Mouse (Mus musculus) gastrocnemius, postnatal 36 days (tissue): ENCODE data around the gene Prpf4b. TPM values are rescaled to one million over a fixed set of nuclear protein-coding genes. Genes with fewer than 3 reads are reported as not detected.
"Not testable (repeated sequence)": the region's sequence is repeated elsewhere in the genome, so short reads cannot be mapped to it uniquely, and the experiment has no call there.

ENCODE experiments used
- DNase-seq, 2 experiments: peaks; one replicate each; pipeline ENCODE4 v3.0.0; 2022
- intact Hi-C: fragments of 180-260 bp; cut with DNase I; formaldehyde crosslinking; loops from one replicate; pipeline ENCODE4 v1.15.1; 2025
- long read RNA-seq, 2 experiments: library from polyadenylated mRNA; stranded (forward); transcript quantifications; one replicate each; pipeline ENCODE4 v2.0.0; 2021
- total RNA-seq, 2 experiments: library from RNA; stranded (reverse); gene quantifications; 2 replicates each; pipeline ENCODE4 v1.2.3; 2021

The Prpf4b gene
- 10 to 100 TPM; 22.8 to 26.5 TPM for total RNA-seq
- long read RNA-seq, experiment 1, full-length matches to known transcripts, result 1 of 3 reads
- long read RNA-seq, experiment 1, partial matches to known transcripts, result 0 of 3 reads
- long read RNA-seq, experiment 1, other reads (novel, unspliced or antisense), result 2 of 3 reads
- long read RNA-seq, experiment 2, full-length matches to known transcripts, result 3 of 9 reads
- long read RNA-seq, experiment 2, partial matches to known transcripts, result 2 of 9 reads
- long read RNA-seq, experiment 2, other reads (novel, unspliced or antisense), result 4 of 9 reads

DNA sequence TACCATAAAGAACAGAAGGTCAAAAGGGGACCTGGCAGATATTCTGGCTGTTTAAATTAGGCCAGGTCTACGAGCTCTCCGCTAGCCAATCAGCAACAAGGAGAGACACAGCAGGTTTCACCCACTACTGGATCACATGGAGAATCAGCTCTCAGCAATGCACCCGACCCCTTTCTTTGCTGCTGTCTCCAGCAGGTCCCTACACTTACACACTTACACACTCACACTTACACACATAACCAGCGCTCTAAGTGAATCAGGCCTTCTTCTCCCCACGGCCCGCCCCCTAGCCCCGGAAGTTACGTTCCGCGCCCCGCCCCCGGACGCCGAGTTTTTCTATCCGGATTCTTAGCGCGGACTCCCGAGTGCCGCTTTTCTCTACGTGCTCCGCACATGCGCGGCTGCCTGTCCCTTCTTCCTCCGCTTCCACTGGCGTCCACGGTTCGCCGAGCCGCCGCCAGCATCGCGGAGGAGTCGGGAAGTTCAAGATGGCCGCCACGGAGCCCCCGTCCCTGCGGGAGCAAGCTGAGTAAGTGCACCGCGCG is at the start of gene Prpf4b:
Gene Prpf4b, plus strand, starts transcription at position 137 of the 545 bp plus-strand sequence.
- peak; percentile 89 for DNase-seq
- intact Hi-C loops, result no loop called here

DNA sequence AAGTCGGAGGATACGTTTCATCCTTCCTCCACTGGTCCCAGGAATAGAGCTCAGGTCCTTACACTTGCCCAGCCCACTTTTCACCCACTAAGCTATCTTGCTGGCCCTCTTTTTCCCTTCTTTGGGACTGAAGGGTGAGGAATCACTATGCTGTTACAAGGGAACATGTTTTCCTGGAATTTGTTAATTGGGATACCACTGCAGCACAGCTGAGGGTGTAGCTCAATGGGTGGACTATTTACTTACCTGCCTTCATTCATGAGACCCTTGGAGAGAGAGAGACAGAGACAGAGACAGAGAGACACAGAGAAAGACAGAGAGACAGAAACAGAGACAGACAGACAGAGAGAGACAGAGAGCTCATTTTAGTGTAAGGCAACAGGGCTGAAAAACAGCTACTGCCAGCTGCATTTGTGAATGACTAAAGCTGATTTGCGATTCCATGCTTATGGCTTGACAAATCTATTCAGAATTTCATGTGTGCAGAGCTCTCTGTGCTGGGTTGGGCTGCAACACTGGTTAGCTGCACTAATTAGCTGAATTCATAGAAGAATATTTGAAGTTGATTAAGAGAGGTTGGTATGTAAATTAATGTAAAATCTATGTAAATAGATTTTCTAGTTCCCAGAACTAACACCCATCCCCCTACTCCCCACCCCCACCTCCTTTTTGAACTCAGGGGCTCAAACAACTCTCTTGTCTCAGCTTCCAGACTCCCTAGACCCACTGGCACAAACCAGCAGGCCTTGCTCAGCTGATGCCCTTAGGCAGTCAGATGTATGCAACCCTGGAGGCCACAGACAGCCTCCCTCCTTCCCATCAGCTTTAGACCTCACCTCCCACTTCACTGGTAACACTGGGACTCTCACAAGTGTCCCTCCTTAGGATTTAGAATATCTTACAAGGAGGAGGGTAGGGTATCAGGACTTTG is 48.1 kb upstream of the Prpf4b start:
- DNase-seq, result no peak
- intact Hi-C loops, result no loop called here

- no peak for DNase-seq
- intact Hi-C loops, result no loop called here
These were observed 46.9 kb upstream of the Prpf4b start for GRCm38 (mm10) chr13:34827988-34828882.

DNA sequence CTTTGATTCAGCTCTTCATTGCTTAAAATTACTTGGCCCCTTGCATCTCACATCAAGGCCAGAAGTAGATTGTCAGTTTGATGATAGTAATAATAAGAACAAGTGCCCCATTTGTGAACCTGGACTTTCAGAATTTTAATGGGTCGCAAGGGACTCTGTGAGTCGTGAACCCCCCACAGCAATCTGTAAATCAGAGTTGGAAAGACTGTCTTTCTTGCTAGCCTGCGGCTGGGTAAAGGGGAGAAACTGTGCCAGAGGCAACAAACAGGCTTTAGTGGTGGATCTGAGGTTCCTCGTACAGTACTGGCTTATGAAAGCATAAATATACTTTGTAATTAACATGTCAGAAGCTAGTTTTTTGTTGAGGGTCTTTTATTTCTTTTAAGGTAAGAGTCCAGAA is 32.3 kb upstream of the Prpf4b start:
- intact Hi-C loops, result no loop called here
- no peak for DNase-seq

DNA sequence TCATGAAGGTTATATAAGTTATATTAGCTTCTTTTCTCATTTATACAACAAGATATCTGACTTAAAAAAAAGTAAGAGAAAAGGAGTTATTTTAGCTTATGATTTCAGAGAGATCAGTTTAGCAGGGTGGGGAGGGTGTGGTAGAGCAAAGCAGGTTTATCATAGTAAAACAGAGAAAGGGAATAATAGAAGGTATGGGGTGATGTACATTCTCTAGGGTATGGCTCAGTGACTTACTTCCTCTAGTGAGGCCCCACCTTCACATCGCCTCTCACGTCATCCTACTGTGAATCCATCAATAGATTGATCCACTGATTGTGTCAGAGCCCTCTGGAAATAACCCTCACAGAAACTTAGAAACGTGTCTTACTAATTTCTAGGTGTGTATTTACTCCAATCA is 24.3 kb upstream of the Prpf4b start:
- intact Hi-C loops, result no loop called here
- DNase-seq, result no peak

GRCm38 (mm10) chr13:34851191-34851784 is 23.8 kb upstream of the Prpf4b start:
- intact Hi-C loops, result no loop called here
- DNase-seq, result no peak

GRCm38 (mm10) chr13:34857526-34857925 is 17.6 kb upstream of the Prpf4b start:
- intact Hi-C loops, result no loop called here
- DNase-seq, result no peak

GRCm38 (mm10) chr13:34859406-34859805 is 15.7 kb upstream of the Prpf4b start:
- intact Hi-C loops, result no loop called here

DNA sequence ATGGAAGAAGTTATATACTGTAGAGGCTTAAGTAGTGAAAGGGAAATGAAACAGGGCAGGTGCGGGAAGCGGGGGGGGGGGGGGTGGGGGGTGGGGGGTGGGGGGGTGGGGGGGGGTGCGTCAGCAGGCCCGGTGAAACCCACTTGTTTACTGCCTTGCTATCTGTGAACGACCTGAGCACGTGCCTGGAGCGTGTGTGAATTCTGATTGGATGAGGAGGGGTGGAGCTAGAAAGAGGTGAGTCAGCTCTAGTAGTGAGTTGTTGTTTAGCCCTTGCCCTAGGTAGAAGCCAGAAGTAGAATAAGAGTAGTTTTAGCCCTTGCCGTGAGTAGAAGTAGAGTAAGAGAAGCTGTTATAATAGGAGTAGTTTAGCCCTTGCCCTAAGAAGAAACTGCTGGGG is 13.9 kb upstream of the Prpf4b start:
- intact Hi-C loops, result loop anchor here (2.0 to 5.0 kb wide), 3 partner anchors 69 to 679 kb away; no protein-coding TSS in a partner anchor
- DNase-seq, result not testable (repeated sequence)

More at GRCm38 (mm10) chr13:34859406-34859805, 15.7 kb upstream of the Prpf4b start:
- no peak for DNase-seq

DNA sequence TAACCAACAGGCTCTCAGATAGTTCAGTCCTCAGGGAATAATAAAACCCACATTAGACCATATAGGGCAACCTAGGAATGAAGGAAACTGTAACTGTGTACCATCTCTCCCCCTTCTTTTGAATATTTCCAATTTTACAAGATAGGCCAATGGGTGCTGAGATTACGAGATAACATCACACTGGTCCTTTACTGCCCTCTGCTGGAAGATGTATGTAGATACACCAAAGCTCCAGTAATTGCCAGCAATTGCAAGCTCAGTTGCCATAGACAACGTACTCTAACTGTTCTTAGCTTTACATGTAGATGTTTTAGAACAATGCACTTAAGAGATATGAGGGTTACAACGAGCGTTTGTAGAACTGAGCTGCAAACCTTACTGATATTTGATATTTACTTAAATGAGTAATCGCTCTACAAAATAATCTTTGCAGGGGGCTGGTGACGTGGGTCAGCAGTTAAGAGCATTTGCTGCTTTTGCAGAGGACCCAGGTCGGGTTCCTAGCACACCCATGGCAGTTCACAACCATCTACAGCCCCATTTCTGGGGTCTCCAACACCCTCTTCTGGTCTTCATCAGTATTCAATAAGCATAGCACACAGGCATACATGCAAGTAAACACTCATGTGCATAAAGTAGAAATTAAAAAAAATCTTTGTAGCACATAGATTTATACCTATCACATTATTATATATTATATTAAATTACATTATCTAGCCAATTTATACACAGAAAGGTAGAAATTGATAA is 10.5 kb upstream of the Prpf4b start:
- intact Hi-C loops, result loop anchor here (5.0 kb wide), 2 partner anchors 72 to 682 kb away; no protein-coding TSS in a partner anchor
- no peak for DNase-seq

- intact Hi-C loops, result no loop called here
- peak; percentile 88 to 93 for DNase-seq
These were observed 1.1 kb upstream of the Prpf4b start for GRCm38 (mm10) chr13:34873801-34874681.

DNA sequence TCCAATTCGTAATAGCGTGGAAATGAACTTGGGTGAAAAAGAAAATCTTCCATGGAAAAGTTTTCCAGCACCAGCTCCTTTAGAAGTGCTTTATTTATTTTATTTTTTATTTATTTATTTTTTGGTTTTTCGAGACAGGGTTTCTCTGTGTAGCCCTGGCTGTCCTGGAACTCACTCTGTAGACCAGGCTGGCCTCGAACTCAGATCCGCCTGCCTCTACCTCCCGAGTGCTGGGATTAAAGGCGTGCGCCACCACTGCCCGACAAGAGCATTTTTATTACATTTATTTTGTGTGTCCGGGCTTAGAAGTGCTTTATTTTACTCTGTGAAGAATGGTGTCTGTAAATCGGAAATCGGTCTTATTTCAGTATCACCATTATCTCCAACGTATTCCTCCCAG is 366 bp upstream of the Prpf4b start:
- intact Hi-C loops, result not testable (repeated sequence)
- DNase-seq, result peak in 1 of 2 experiments; percentile 29

- intact Hi-C loops, result no loop called here
- no peak for DNase-seq
These were observed 791 bp downstream of the Prpf4b start for GRCm38 (mm10) chr13:34875741-34876445.

DNA sequence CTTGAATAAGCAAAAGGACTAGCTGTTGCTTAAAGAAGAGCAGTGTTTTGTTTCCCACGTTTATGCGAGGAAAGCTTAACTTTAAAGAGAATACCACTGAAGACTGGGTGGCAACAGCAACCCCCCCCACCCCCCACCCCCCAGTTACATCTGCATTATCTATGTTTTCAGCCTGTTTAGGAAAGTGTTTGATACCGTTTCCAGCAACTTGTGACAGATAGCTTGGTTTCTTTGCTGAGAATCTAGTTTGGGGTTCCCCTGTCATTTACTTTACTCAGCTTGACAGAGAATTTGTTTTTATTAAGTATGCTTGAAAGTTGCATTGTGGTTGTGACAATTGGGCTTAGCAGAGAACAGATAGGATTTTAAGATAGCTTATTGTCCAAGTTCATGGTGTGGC is 1.4 kb downstream of the Prpf4b start:
- DNase-seq, result no peak
- intact Hi-C loops, result no loop called here

- no peak for DNase-seq
- intact Hi-C loops, result no loop called here
These were observed 17.8 kb downstream of the Prpf4b start for GRCm38 (mm10) chr13:34892871-34893270.

- intact Hi-C loops, result no loop called here
These were observed 39.5 kb downstream of the Prpf4b start for GRCm38 (mm10) chr13:34914614-34915013.

DNA sequence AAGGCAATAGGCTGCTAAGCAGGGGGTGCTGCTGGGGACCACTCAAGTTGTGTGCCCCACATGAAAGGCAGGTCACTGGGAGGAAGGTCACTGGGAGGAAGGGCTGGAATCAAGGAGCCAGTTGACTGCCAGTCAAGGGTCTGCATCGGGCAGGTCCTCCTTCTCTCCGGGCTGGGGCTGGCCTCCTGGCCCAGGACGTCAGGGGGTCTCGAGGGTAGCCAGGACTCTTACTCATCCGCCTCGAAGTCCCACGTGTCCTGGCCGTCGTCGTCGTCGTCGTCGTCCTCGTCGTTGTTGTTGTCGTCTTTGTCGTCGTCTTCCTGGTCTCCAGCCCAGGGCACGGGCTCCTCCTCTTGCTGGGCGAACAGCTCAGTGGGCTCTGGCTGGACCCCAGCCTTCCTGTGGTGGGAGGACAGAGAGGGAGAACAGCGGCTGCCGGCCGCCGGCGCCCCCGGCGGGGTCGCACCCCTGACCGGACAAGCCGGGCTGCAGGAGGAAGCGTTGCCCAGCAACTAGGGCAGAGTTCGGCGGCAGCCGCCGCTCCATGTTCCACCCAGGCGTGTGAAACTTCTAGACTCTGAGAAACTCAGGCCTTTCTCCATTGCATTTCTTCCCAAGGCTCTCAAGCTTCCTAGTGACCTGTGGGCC is 41.5 kb downstream of the Prpf4b start:
- intact Hi-C loops, result no loop called here
- no peak for DNase-seq

More at GRCm38 (mm10) chr13:34914614-34915013, 39.5 kb downstream of the Prpf4b start:
- no peak for DNase-seq
